In the genomic region with DNA sequence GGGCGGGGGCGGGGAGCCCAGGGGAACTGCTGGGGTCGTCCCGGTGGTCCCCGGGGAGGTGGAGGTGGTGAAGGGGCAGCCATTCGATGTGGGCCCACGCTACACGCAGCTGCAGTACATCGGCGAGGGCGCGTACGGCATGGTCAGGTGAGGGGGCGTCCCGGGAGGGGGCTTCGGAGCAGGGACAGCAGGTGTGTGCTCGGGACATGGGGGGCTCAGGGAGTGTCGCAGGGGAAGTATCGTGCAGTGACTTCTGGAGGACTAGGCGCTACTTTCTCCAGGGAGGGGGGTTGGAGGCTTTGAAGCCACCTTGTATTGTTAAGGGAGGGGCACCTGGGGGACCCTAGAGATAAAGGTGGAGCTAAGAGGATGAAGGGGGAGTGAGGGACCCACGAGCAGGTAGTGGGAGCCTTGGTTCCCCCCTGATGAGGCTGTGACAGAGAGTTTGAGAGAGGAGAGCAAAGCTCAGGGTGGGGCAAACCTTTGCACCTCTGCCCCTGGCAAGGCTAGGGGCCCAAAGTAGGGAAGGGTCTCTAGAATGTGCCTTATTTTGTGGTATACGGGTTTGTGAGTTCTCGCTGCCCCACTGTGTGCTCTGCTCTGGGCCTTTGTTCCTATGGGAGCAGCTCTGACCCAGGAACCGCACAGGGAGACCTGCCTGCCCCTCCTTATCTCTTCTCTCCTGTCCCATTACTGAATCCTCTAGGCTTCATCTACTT, we compare ENCODE assay signal across 1 mouse cellular context.
TF ChIP-seq lines count a peak whose summit lies in the region.

No protein-coding gene starts in this region.

TF ChIP-seq in MEL, 35 proteins besides CTCF, POLR2A, EP300 and RAD21:
- TF ChIP-seq BHLHE40 (IDR thresholded peaks at IDR 0.05; ENCODE audit: borderline replicate concordance, low read depth, low read length) (no peak), SIN3A (IDR thresholded peaks at IDR 0.05; ENCODE audit: low read length) (peak; percentile 5; the same call in 1 of the 2 replicates), GATA1 (IDR thresholded peaks at IDR 0.05; ENCODE audit: low read depth, low read length) (0 out of 2 replicates have a peak, but pooled peaks have one; percentile 17), MAZ (IDR thresholded peaks at IDR 0.05; ENCODE audit: low read depth, low read length) (0 out of 2 replicates have a peak, but pooled peaks have one; percentile 15)
